Mouse (Mus musculus) E14TG2a.4 (cell line): ENCODE data around the gene Cblb.

ENCODE experiments used
- CTCF ChIP-seq: conservative IDR thresholded peaks from 2 replicates; pipeline ENCODE4 v1.5.1; 2014; ENCODE audit warnings: low read length
- NANOG ChIP-seq: IDR thresholded peaks from 2 replicates; pipeline ENCODE4 v1.6.1; 2014; ENCODE audit warnings: borderline replicate concordance, low read length, mixed read lengths
- POU5F1 ChIP-seq: IDR thresholded peaks from 2 replicates; pipeline ENCODE4 v1.6.1; 2014; ENCODE audit warnings: low read length, borderline replicate concordance

DNA sequence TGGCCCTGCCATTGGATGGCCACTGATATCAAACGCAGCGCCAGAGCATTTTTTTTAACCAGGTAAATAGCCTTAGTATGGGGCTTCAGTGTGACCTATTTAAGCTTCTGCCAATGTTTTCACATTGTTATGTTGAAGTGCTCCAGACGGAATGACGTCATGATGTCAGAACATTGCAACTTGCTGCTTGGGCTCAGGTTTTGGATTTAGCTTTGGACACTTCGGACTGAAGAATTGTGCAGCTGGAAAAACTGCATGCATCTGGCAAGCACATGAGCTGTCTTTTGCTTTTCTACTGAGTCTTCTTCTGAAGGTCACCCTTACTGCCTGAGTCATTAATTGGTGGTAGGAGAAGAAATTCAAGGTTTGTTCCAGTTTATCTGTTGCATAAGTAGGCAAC lies 3.3 kb downstream of the Cblb start:
- TF ChIP-seq CTCF (no peak), POU5F1 (no peak), NANOG (no peak)
